In the genomic region with DNA sequence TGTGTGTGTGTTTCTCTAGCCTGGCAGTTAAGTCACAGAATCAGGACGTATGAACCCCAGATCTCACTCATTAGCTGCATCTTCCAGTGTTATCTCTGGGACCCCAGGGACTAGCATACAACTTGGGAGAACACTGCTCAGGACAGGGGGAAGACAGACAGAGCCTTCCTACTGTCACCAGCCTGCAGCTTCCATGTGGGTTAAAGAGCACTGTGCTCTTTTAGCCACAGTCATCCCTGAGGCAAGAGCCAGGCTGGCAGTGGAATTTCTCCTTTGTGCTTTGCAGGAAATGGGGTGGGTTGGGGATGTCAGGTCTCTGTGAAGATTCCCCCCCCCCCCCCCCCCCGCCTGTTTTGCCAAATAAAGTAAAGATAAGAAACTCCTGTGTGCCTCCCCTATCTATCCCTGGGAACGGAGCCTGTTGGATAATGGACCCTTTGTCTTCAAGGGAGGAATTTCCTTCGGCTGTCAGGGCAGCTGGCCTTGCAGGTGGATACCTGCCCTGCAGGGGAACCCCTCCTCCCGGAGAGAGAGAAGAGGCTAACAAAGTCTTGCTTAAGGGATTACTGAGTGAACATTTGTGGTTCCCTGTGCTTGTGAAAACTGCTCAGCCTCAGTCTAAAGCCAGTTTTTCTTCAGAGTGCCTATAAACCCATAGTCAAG, we compare ENCODE assay signal across 10 mouse cellular contexts.
DNase-seq lines count a peak whose midpoint lies in the region; TF ChIP-seq lines count a peak whose summit lies in the region.
"Had no signal": no experiment of that assay in that cellular context is flagged by ENCODE, and none has a peak within 500 bp of the region (broad histone marks: within the 10 kb centered on the region; RNA-seq: fewer than 3 reads in every experiment).

No protein-coding gene starts in this region.

- no peak for TF ChIP-seq CTCF in heart, adult 2 months (IDR thresholded peaks at IDR 0.05)
- no peak for TF ChIP-seq CTCF in testis, adult 2 months (IDR thresholded peaks at IDR 0.05; ENCODE audit: control insufficient read depth, insufficient read depth, insufficient replicate concordance, low read depth, low read length)

- 8% methylated on average over 5 of the region's 5 CpGs for WGBS in heart, embryonic 10.5 days
- WGBS in heart, adult 2 months, result 34% methylated on average over 5 of the region's 5 CpGs
- 37% methylated on average over 5 of the region's 5 CpGs for WGBS in limb, embryonic 10.5 days

- H3K4me1 ChIP-seq in heart, embryonic 10.5 days, result peaks cover 11% of the 10 kb centered on the region
- H3K4me1 ChIP-seq in heart, adult 2 months (ENCODE audit: control insufficient read depth, insufficient read depth, low read length), result peaks cover 2% of the 10 kb centered on the region
- no peaks in the 10 kb centered on the region for H3K4me1 ChIP-seq in testis, adult 2 months (ENCODE audit: control insufficient read depth, insufficient read depth, low read length)
- H3K4me1 ChIP-seq in limb, embryonic 10.5 days, result peaks cover 5% of the 10 kb centered on the region; the same call in 1 of the 2 replicates
- H3K4me1 ChIP-seq: megakaryocyte, embryonic 14.5 days had no signal

- no peak for DNase-seq in heart, embryonic 10.5 days (ENCODE audit: low spot score)
- DNase-seq in heart, adult 2 months, result no peak
- DNase-seq in testis, postnatal 10 days (ENCODE audit: low spot score), result no peak
- DNase-seq in limb, embryonic 10.5 days (ENCODE audit: low spot score), result no peak
- no peak for DNase-seq in cerebellum, adult 8-10 months
- no peak for DNase-seq in adrenal gland, postnatal 4 days (ENCODE audit: low spot score in 2 of 2)
- DNase-seq in thymus, adult 18-20 months, result no peak

- intact Hi-C loops in heart, adult 2 months (cut with DNase I), result loop anchor here (5.0 kb wide), 1 partner anchor 138 kb away; no protein-coding TSS in a partner anchor

- no peaks in the 10 kb centered on the region for H3K36me3 ChIP-seq in heart, embryonic 10.5 days
- peaks cover 2% of the 10 kb centered on the region; the same call in 1 of the 2 replicates for H3K36me3 ChIP-seq in heart, adult 2 months (ENCODE audit: control insufficient read depth, insufficient read depth, low read length)
- no peaks in the 10 kb centered on the region for H3K36me3 ChIP-seq in testis, adult 2 months (ENCODE audit: control insufficient read depth, insufficient read depth, low read length)
- no peaks in the 10 kb centered on the region for H3K36me3 ChIP-seq in limb, embryonic 10.5 days
- H3K36me3 ChIP-seq: limb, embryonic 12.5 days had no signal

- TF ChIP-seq EP300 in heart, adult 2 months (IDR thresholded peaks at IDR 0.05; ENCODE audit: insufficient read depth, low read depth, low read length), result no peak

- no peak for TF ChIP-seq POLR2A in heart, adult 2 months (IDR thresholded peaks at IDR 0.05; ENCODE audit: insufficient read depth, low read depth, low read length)
- TF ChIP-seq POLR2A in testis, adult 2 months (IDR thresholded peaks at IDR 0.05; ENCODE audit: control insufficient read depth, low read depth, low read length), result no peak

- H3K4me3 ChIP-seq in heart, embryonic 10.5 days, result no peak overlapping the region
- no peak overlapping the region for H3K4me3 ChIP-seq in heart, adult 2 months
- H3K4me3 ChIP-seq in testis, adult 2 months (ENCODE audit: control insufficient read depth, low read depth, low read length), result no peak overlapping the region
- no peak overlapping the region for H3K4me3 ChIP-seq in limb, embryonic 10.5 days
- H3K4me3 ChIP-seq: limb, embryonic 12.5 days; megakaryocyte, embryonic 14.5 days had no signal

- H3K27ac ChIP-seq in heart, embryonic 10.5 days, result peak overlapping the region; percentile 74
- H3K27ac ChIP-seq in heart, adult 2 months, result no peak overlapping the region
- peak overlapping the region; percentile 36; the same call in 1 of the 2 replicates for H3K27ac ChIP-seq in testis, adult 2 months (ENCODE audit: control insufficient read depth, insufficient read depth, low read depth, low read length)
- H3K27ac ChIP-seq in limb, embryonic 10.5 days, result peak overlapping the region; percentile 47; the same call in 1 of the 2 replicates
- H3K27ac ChIP-seq: limb, embryonic 12.5 days had no signal

- no peak overlapping the region for H3K9ac ChIP-seq in heart, adult 2 months (ENCODE audit: low read depth, low read length)
- H3K9ac ChIP-seq: limb, embryonic 12.5 days had no signal

- H3K79me2 ChIP-seq in heart, adult 2 months (replicated peaks; ENCODE audit: control insufficient read depth, insufficient read depth, low read length), result no peaks in the 10 kb centered on the region

- no peaks in the 10 kb centered on the region for H3K27me3 ChIP-seq in heart, embryonic 10.5 days (ENCODE audit: insufficient read depth, poor library complexity, severe bottlenecking)
- H3K27me3 ChIP-seq in heart, adult 2 months (ENCODE audit: control insufficient read depth, insufficient read depth, low read length), result no peaks in the 10 kb centered on the region
- no peaks in the 10 kb centered on the region for H3K27me3 ChIP-seq in testis, adult 2 months (ENCODE audit: control insufficient read depth, insufficient read depth, low read length)
- H3K27me3 ChIP-seq in limb, embryonic 10.5 days (ENCODE audit: low read depth, poor library complexity, severe bottlenecking), result no peaks in the 10 kb centered on the region
- H3K27me3 ChIP-seq: limb, embryonic 12.5 days; megakaryocyte, embryonic 14.5 days had no signal

- H3K9me3 ChIP-seq in heart, embryonic 10.5 days, result no peaks in the 10 kb centered on the region
- H3K9me3 ChIP-seq in limb, embryonic 10.5 days (replicated peaks), result no peaks in the 10 kb centered on the region
- H3K9me3 ChIP-seq: limb, embryonic 12.5 days had no signal
